Mouse (Mus musculus) brain, embryonic 14.5 days (tissue): ENCODE results near the gene Fubp1. TPM values are rescaled to one million over a fixed set of nuclear protein-coding genes. Genes with fewer than 3 reads are reported as not detected.

Experiments used
- DNase-seq: peaks from one replicate; pipeline ENCODE4 v3.0.0-alpha.2; 2011; ENCODE audit warnings: low read depth
- CTCF ChIP-seq: fragments of 200-500 bp; IDR thresholded peaks from 2 replicates; pipeline ENCODE4 v1.5.1; 2012; ENCODE audit warnings: inconsistent platforms, mild to moderate bottlenecking, moderate library complexity, borderline replicate concordance; ENCODE audit not compliant: insufficient read depth, insufficient read length; ENCODE audit errors: extremely low read depth
- POLR2A ChIP-seq: fragments of 200-500 bp; IDR thresholded peaks from 2 replicates; pipeline ENCODE4 v1.6.1; 2012; ENCODE audit warnings: mild to moderate bottlenecking, inconsistent platforms, borderline replicate concordance; ENCODE audit not compliant: poor library complexity, insufficient read depth, insufficient read length, severe bottlenecking; ENCODE audit errors: extremely low read depth
- polyA plus RNA-seq: library from polyadenylated mRNA; depleted of rRNA; stranded (reverse); fragments of >200 nt; gene quantifications from 2 replicates; pipeline ENCODE4 v1.2.3, GENCODE M21; 2012

Gene Fubp1
- polyA plus RNA-seq, 1 experiment, result 264 TPM

GRCm38 (mm10) chr3:152210728-152211391, 638 bp downstream of the Fubp1 start:
- DNase-seq, result peak; percentile 85
- no peak for TF ChIP-seq CTCF
- peak; percentile 40; the same call in 1 of the 2 replicates for TF ChIP-seq POLR2A

- no peak for TF ChIP-seq POLR2A
- TF ChIP-seq CTCF, result no peak
- peak; percentile 17 for DNase-seq
Measured at GRCm38 (mm10) chr3:152211731-152212279, 1.6 kb downstream of the Fubp1 start.

- TF ChIP-seq CTCF, result no peak
- TF ChIP-seq POLR2A, result no peak
- no peak for DNase-seq
Measured at GRCm38 (mm10) chr3:152213416-152213815, 3.2 kb downstream of the Fubp1 start.

GRCm38 (mm10) chr3:152224918-152225317, 14.7 kb downstream of the Fubp1 start:
- TF ChIP-seq CTCF, result no peak
- no peak for TF ChIP-seq POLR2A

GRCm38 (mm10) chr3:152225906-152226305, 15.7 kb downstream of the Fubp1 start:
- no peak for DNase-seq
- no peak for TF ChIP-seq CTCF
- no peak for TF ChIP-seq POLR2A

More at GRCm38 (mm10) chr3:152224918-152225317, 14.7 kb downstream of the Fubp1 start:
- no peak for DNase-seq

- no peak for DNase-seq
- TF ChIP-seq CTCF (no peak), POLR2A (no peak)
Measured at GRCm38 (mm10) chr3:152228843-152229242, 18.6 kb downstream of the Fubp1 start.

- DNase-seq, result no peak
- TF ChIP-seq POLR2A (no peak), CTCF (no peak)
Measured at GRCm38 (mm10) chr3:152229271-152229670, 19.0 kb downstream of the Fubp1 start.

GRCm38 (mm10) chr3:152231333-152232100, 21.3 kb downstream of the Fubp1 start:
- TF ChIP-seq CTCF (no peak), POLR2A (no peak)
- no peak for DNase-seq

GRCm38 (mm10) chr3:152235238-152235637, 25.0 kb downstream of the Fubp1 start:
- TF ChIP-seq CTCF (no peak), POLR2A (no peak)
- no peak for DNase-seq

- no peak for DNase-seq
- TF ChIP-seq POLR2A (no peak), CTCF (no peak)
Measured at GRCm38 (mm10) chr3:152235805-152236204, 25.6 kb downstream of the Fubp1 start.

- TF ChIP-seq CTCF (no peak), POLR2A (no peak)
- DNase-seq, result no peak
Measured at GRCm38 (mm10) chr3:152238836-152239235, 28.6 kb downstream of the Fubp1 start.

GRCm38 (mm10) chr3:152239592-152239991, 29.4 kb downstream of the Fubp1 start:
- no peak for TF ChIP-seq CTCF
- no peak for TF ChIP-seq POLR2A
- no peak for DNase-seq

GRCm38 (mm10) chr3:152241098-152241497, 30.9 kb downstream of the Fubp1 start:
- TF ChIP-seq POLR2A (no peak), CTCF (no peak)

More at GRCm38 (mm10) chr3:152241098-152241497, 30.9 kb downstream of the Fubp1 start:
- no peak for DNase-seq
